Mouse (Mus musculus): ENCODE data around the gene D430019H16Rik.

DNA sequence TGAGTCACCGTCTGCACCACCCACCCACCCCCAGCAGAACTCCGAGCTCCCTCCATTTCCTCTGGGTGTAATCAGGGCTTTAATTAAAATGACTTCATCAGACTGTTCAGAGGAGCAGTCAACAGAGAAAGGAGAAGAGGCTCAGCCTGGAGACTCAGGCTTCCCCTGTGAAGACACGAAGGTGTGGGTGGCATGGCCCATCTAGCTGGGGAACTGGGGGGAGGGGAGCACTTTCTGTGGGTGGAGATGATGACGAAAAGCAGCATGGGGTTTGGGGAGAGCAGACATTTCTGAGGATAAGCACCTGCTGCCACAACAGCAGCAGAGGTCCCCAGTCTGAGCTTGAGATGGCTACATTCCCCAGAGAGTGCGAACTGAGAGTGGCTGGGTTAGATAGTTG, 10.1 kb upstream of the D430019H16Rik start:
- no peak for TF ChIP-seq CTCF (IDR thresholded peaks at IDR 0.05; ENCODE audit: insufficient read depth, low read depth, low read length)
- TF ChIP-seq POLR2A (IDR thresholded peaks at IDR 0.05; ENCODE audit: insufficient read depth, low read depth, low read length), result no peak

All from olfactory bulb, adult 2 months (tissue).